9 mouse cellular contexts compared by ENCODE assay signal in genomic region chr4:133774570-133775554, GRCm38 (mm10). TPM values are rescaled to one million over a fixed set of nuclear protein-coding genes. Genes with fewer than 3 reads are reported as not detected.
DNase-seq lines count a peak whose midpoint lies in the region; ATAC-seq and TF ChIP-seq lines count a peak whose summit lies in the region.
"Had no signal": no experiment of that assay in that cellular context is flagged by ENCODE, and none has a peak within 500 bp of the region (broad histone marks: within the 10 kb centered on the region; RNA-seq: fewer than 3 reads in every experiment).

No protein-coding gene starts in this region.

- H3K27ac ChIP-seq in thymus, adult 2 months (ENCODE audit: control insufficient read depth, insufficient read depth, low read length), result no peak overlapping the region
- no peak overlapping the region for H3K27ac ChIP-seq in forebrain, embryonic 16.5 days (ENCODE audit: low read length)
- H3K27ac ChIP-seq: embryonic facial prominence, embryonic 15.5 days had no signal

- no peak for TF ChIP-seq POLR2A in thymus, adult 2 months (IDR thresholded peaks at IDR 0.05; ENCODE audit: control insufficient read depth, extremely low read depth, insufficient read depth, low read length, poor library complexity)

- intact Hi-C loops in gastrocnemius, postnatal 14 days (cut with DNase I; ENCODE audit: low total_unique reads), result no loop called here

- H3K4me3 ChIP-seq in thymus, adult 2 months (ENCODE audit: control insufficient read depth, insufficient read depth, low read length), result no peak overlapping the region
- no peak overlapping the region for H3K4me3 ChIP-seq in forebrain, embryonic 16.5 days (replicated peaks; ENCODE audit: low read length)
- H3K4me3 ChIP-seq: embryonic facial prominence, embryonic 15.5 days had no signal

- WGBS in thymus, adult 2 months, result 45% methylated on average over 21 of the region's 21 CpGs
- WGBS in forebrain, embryonic 16.5 days, result 77% methylated on average over 21 of the region's 21 CpGs

- H3K4me2 ChIP-seq in forebrain, embryonic 16.5 days (ENCODE audit: low read length), result no peak overlapping the region
- H3K4me2 ChIP-seq: embryonic facial prominence, embryonic 15.5 days had no signal

- no peak overlapping the region for H3K9ac ChIP-seq in forebrain, embryonic 16.5 days (replicated peaks; ENCODE audit: low read depth, low read length)
- H3K9ac ChIP-seq: embryonic facial prominence, embryonic 15.5 days had no signal

- no peaks in the 10 kb centered on the region for H3K36me3 ChIP-seq in thymus, adult 2 months (ENCODE audit: control insufficient read depth, insufficient read depth, low read length)
- H3K36me3 ChIP-seq in forebrain, embryonic 16.5 days (ENCODE audit: control insufficient read depth, insufficient read depth), result no peaks in the 10 kb centered on the region
- H3K36me3 ChIP-seq: embryonic facial prominence, embryonic 15.5 days had no signal

- peaks cover 6% of the 10 kb centered on the region for H3K4me1 ChIP-seq in thymus, adult 2 months (replicated peaks; ENCODE audit: control insufficient read depth, insufficient read depth, low read length)
- H3K4me1 ChIP-seq in forebrain, embryonic 16.5 days (replicated peaks; ENCODE audit: control insufficient read depth, insufficient read depth, low read length), result no peaks in the 10 kb centered on the region
- H3K4me1 ChIP-seq: embryonic facial prominence, embryonic 15.5 days had no signal

- H3K9me3 ChIP-seq in forebrain, embryonic 16.5 days (ENCODE audit: control insufficient read depth, low read length), result no peaks in the 10 kb centered on the region; the same call in 1 of the 2 replicates
- H3K9me3 ChIP-seq: embryonic facial prominence, embryonic 15.5 days had no signal

- H3K27me3 ChIP-seq in thymus, adult 2 months (ENCODE audit: control insufficient read depth, insufficient read depth, low read length), result no peaks in the 10 kb centered on the region
- no peaks in the 10 kb centered on the region for H3K27me3 ChIP-seq in forebrain, embryonic 16.5 days (replicated peaks; ENCODE audit: control insufficient read depth, insufficient read depth, low read length)
- H3K27me3 ChIP-seq: embryonic facial prominence, embryonic 15.5 days had no signal

- peak; percentile 76; the same call in 1 of the 2 replicates for ATAC-seq in cerebellum, adult (ENCODE audit: insufficient number of reproducible peaks, low FRiP score, low TSS enrichment)
- no peak for ATAC-seq in forebrain, embryonic 16.5 days

- TF ChIP-seq CTCF in thymus, adult 2 months (IDR thresholded peaks at IDR 0.05; ENCODE audit: borderline replicate concordance, control insufficient read depth, extremely low read depth, insufficient read depth, low read length, poor library complexity), result 0 out of 2 replicates have a peak, but pooled peaks have one; percentile 30

- DNase-seq in thymus, adult 2 months, result peak; percentile 18
- no peak for DNase-seq in thymus, postnatal 10 days (ENCODE audit: low spot score in 2 of 2)
- peak; percentile 82 for DNase-seq in gastrocnemius, postnatal 14 days
- peak; percentile 96 to 97 for DNase-seq in kidney, postnatal 36 days
- DNase-seq in lung, postnatal 36 days, result peak; percentile 98
- DNase-seq in spleen, postnatal 10 days (ENCODE audit: low spot score in 2 of 2), result peak; percentile 29 to 63

RNA-seq across cellular contexts. Expression of gene Arid1a, which starts 18.3 kb away (rescaled TPM):
- 289 and 363 TPM in 2 replicates for polyA plus RNA-seq in thymus, adult 2 months (2012; rRNA removed)
- total RNA-seq in gastrocnemius, postnatal 14 days (2021), result 10 to 100 TPM; 22.3 to 27.3 TPM
- 36.4 and 41.4 TPM in 2 replicates for polyA plus RNA-seq in forebrain, embryonic 16.5 days (2015; fragmentation: Nextera tagmentation; extraction: Ambion mirVana)

Comparison
In these comparisons a context has a peak if more than half of its experiments do, and no peak if none do; other contexts are left out.
1. DNase-seq: peak in thymus, adult 2 months (single experiment), gastrocnemius, postnatal 14 days (single experiment), kidney, postnatal 36 days (2 of 2), lung, postnatal 36 days (single experiment) and spleen, postnatal 10 days (2 of 2); none in thymus, postnatal 10 days (0 of 2).